Mouse (Mus musculus): ENCODE data around the gene Ambra1. TPM values are rescaled to one million over a fixed set of nuclear protein-coding genes. Genes with fewer than 3 reads are reported as not detected.

Ambra1 gene
- 19.9 and 20.1 TPM in 2 replicates for polyA plus RNA-seq (2014; fragmentation: Nextera tagmentation; extraction: Ambion mirVana)

GRCm38 (mm10) chr2:91729971-91730821 lies at the start of gene Ambra1:
Ambra1 (plus strand) TSS chr2:91730134.
- Histone ChIP-seq H3K27me3 (ENCODE audit: control insufficient read depth, insufficient read depth, low read length) (no peaks in the 10 kb centered on the region), H3K9ac (ENCODE audit: low read length) (peak within 1 kb of the TSS; percentile 94), H3K9me3 (ENCODE audit: control insufficient read depth, low read length) (no peaks in the 10 kb centered on the region), H3K4me3 (ENCODE audit: low read depth, low read length) (peak within 1 kb of the TSS; percentile 100), H3K27ac (ENCODE audit: low read depth, low read length) (peak within 1 kb of the TSS; percentile 91), H3K4me2 (ENCODE audit: low read depth, low read length, severe bottlenecking) (peak within 1 kb of the TSS; percentile 53), H3K36me3 (ENCODE audit: control insufficient read depth, insufficient read depth, low read length) (no peaks in the 10 kb centered on the region), H3K4me1 (replicated peaks; ENCODE audit: control insufficient read depth, insufficient read depth, low read length) (no peaks in the 10 kb centered on the region)
- ATAC-seq (replicated peaks; ENCODE audit: low FRiP score), result peak; percentile 88
- peak; percentile 90 for DNase-seq (ENCODE audit: low spot score)
- under 1% methylated on average over 67 of the region's 68 CpGs for WGBS

- no peak overlapping the region for H3K9ac ChIP-seq (ENCODE audit: low read length)
- DNase-seq (ENCODE audit: low spot score), result no peak
- no peak overlapping the region for H3K4me2 ChIP-seq (ENCODE audit: low read depth, low read length, severe bottlenecking)
- H3K27ac ChIP-seq (ENCODE audit: low read depth, low read length), result no peak overlapping the region
- WGBS, result 58% methylated on average over 4 of the region's 4 CpGs
- H3K4me1 ChIP-seq (replicated peaks; ENCODE audit: control insufficient read depth, insufficient read depth, low read length), result no peaks in the 10 kb centered on the region
- H3K27me3 ChIP-seq (ENCODE audit: control insufficient read depth, insufficient read depth, low read length), result no peaks in the 10 kb centered on the region
- H3K9me3 ChIP-seq (ENCODE audit: control insufficient read depth, low read length), result no peaks in the 10 kb centered on the region
- no peaks in the 10 kb centered on the region for H3K36me3 ChIP-seq (ENCODE audit: control insufficient read depth, insufficient read depth, low read length)
- no peak overlapping the region for H3K4me3 ChIP-seq (ENCODE audit: low read depth, low read length)
- ATAC-seq (replicated peaks; ENCODE audit: low FRiP score), result no peak
These were observed 47.1 kb upstream of the Ambra1 start for GRCm38 (mm10) chr2:91682850-91683249.

GRCm38 (mm10) chr2:91683919-91684318 lies 46.0 kb upstream of the Ambra1 start:
- no peaks in the 10 kb centered on the region for H3K36me3 ChIP-seq (ENCODE audit: control insufficient read depth, insufficient read depth, low read length)
- no peaks in the 10 kb centered on the region for H3K4me1 ChIP-seq (replicated peaks; ENCODE audit: control insufficient read depth, insufficient read depth, low read length)
- H3K9ac ChIP-seq (ENCODE audit: low read length), result no peak overlapping the region
- ATAC-seq (replicated peaks; ENCODE audit: low FRiP score), result no peak
- no peak overlapping the region for H3K27ac ChIP-seq (ENCODE audit: low read depth, low read length)
- no peaks in the 10 kb centered on the region for H3K27me3 ChIP-seq (ENCODE audit: control insufficient read depth, insufficient read depth, low read length)
- 83% methylated on average over 8 of the region's 8 CpGs for WGBS
- DNase-seq (ENCODE audit: low spot score), result no peak
- H3K9me3 ChIP-seq (ENCODE audit: control insufficient read depth, low read length), result no peaks in the 10 kb centered on the region
- H3K4me2 ChIP-seq (ENCODE audit: low read depth, low read length, severe bottlenecking), result no peak overlapping the region
- no peak overlapping the region for H3K4me3 ChIP-seq (ENCODE audit: low read depth, low read length)

- WGBS, result 88% methylated on average over 7 of the region's 7 CpGs
- Histone ChIP-seq H3K27me3 (ENCODE audit: control insufficient read depth, insufficient read depth, low read length) (no peaks in the 10 kb centered on the region), H3K4me2 (ENCODE audit: low read depth, low read length, severe bottlenecking) (no peak overlapping the region), H3K4me1 (replicated peaks; ENCODE audit: control insufficient read depth, insufficient read depth, low read length) (no peaks in the 10 kb centered on the region), H3K27ac (ENCODE audit: low read depth, low read length) (no peak overlapping the region), H3K9ac (ENCODE audit: low read length) (no peak overlapping the region), H3K9me3 (ENCODE audit: control insufficient read depth, low read length) (no peaks in the 10 kb centered on the region), H3K4me3 (ENCODE audit: low read depth, low read length) (no peak overlapping the region), H3K36me3 (ENCODE audit: control insufficient read depth, insufficient read depth, low read length) (no peaks in the 10 kb centered on the region)
- DNase-seq (ENCODE audit: low spot score) (no peak), ATAC-seq (replicated peaks; ENCODE audit: low FRiP score) (no peak)
These were observed 40.5 kb upstream of the Ambra1 start for GRCm38 (mm10) chr2:91689452-91689851.

GRCm38 (mm10) chr2:91695436-91696224 lies 34.3 kb upstream of the Ambra1 start:
- H3K4me1 ChIP-seq (replicated peaks; ENCODE audit: control insufficient read depth, insufficient read depth, low read length), result no peaks in the 10 kb centered on the region
- WGBS, result 91% methylated on average over 10 of the region's 10 CpGs
- H3K9me3 ChIP-seq (ENCODE audit: control insufficient read depth, low read length), result no peaks in the 10 kb centered on the region
- no peak overlapping the region for H3K4me3 ChIP-seq (ENCODE audit: low read depth, low read length)
- ATAC-seq (replicated peaks; ENCODE audit: low FRiP score), result no peak
- no peak overlapping the region for H3K9ac ChIP-seq (ENCODE audit: low read length)
- no peak for DNase-seq (ENCODE audit: low spot score)
- no peaks in the 10 kb centered on the region for H3K27me3 ChIP-seq (ENCODE audit: control insufficient read depth, insufficient read depth, low read length)
- H3K4me2 ChIP-seq (ENCODE audit: low read depth, low read length, severe bottlenecking), result no peak overlapping the region
- no peaks in the 10 kb centered on the region for H3K36me3 ChIP-seq (ENCODE audit: control insufficient read depth, insufficient read depth, low read length)
- no peak overlapping the region for H3K27ac ChIP-seq (ENCODE audit: low read depth, low read length)

- Histone ChIP-seq H3K4me2 (ENCODE audit: low read depth, low read length, severe bottlenecking) (no peak overlapping the region), H3K4me3 (ENCODE audit: low read depth, low read length) (no peak overlapping the region), H3K27ac (ENCODE audit: low read depth, low read length) (no peak overlapping the region), H3K27me3 (ENCODE audit: control insufficient read depth, insufficient read depth, low read length) (no peaks in the 10 kb centered on the region), H3K36me3 (ENCODE audit: control insufficient read depth, insufficient read depth, low read length) (no peaks in the 10 kb centered on the region), H3K9ac (ENCODE audit: low read length) (no peak overlapping the region), H3K4me1 (replicated peaks; ENCODE audit: control insufficient read depth, insufficient read depth, low read length) (no peaks in the 10 kb centered on the region), H3K9me3 (ENCODE audit: control insufficient read depth, low read length) (no peaks in the 10 kb centered on the region)
- ATAC-seq (replicated peaks; ENCODE audit: low FRiP score), result no peak
- DNase-seq (ENCODE audit: low spot score), result no peak
- 87% methylated on average over 1 of the region's 1 CpGs for WGBS
These were observed 33.7 kb upstream of the Ambra1 start for GRCm38 (mm10) chr2:91696225-91696590.

- no peak for DNase-seq (ENCODE audit: low spot score)
- Histone ChIP-seq H3K9me3 (ENCODE audit: control insufficient read depth, low read length) (no peaks in the 10 kb centered on the region), H3K27ac (ENCODE audit: low read depth, low read length) (no peak overlapping the region), H3K4me2 (ENCODE audit: low read depth, low read length, severe bottlenecking) (no peak overlapping the region), H3K27me3 (ENCODE audit: control insufficient read depth, insufficient read depth, low read length) (no peaks in the 10 kb centered on the region), H3K36me3 (ENCODE audit: control insufficient read depth, insufficient read depth, low read length) (no peaks in the 10 kb centered on the region), H3K4me1 (replicated peaks; ENCODE audit: control insufficient read depth, insufficient read depth, low read length) (no peaks in the 10 kb centered on the region), H3K9ac (ENCODE audit: low read length) (no peak overlapping the region), H3K4me3 (ENCODE audit: low read depth, low read length) (no peak overlapping the region)
- 73% methylated on average over 1 of the region's 1 CpGs for WGBS
- no peak for ATAC-seq (replicated peaks; ENCODE audit: low FRiP score)
These were observed 30.7 kb upstream of the Ambra1 start for GRCm38 (mm10) chr2:91699225-91699624.

GRCm38 (mm10) chr2:91701366-91701765 lies 28.6 kb upstream of the Ambra1 start:
- Histone ChIP-seq H3K4me1 (replicated peaks; ENCODE audit: control insufficient read depth, insufficient read depth, low read length) (no peaks in the 10 kb centered on the region), H3K27ac (ENCODE audit: low read depth, low read length) (no peak overlapping the region), H3K9me3 (ENCODE audit: control insufficient read depth, low read length) (no peaks in the 10 kb centered on the region), H3K9ac (ENCODE audit: low read length) (no peak overlapping the region), H3K27me3 (ENCODE audit: control insufficient read depth, insufficient read depth, low read length) (no peaks in the 10 kb centered on the region), H3K4me2 (ENCODE audit: low read depth, low read length, severe bottlenecking) (no peak overlapping the region), H3K36me3 (ENCODE audit: control insufficient read depth, insufficient read depth, low read length) (no peaks in the 10 kb centered on the region), H3K4me3 (ENCODE audit: low read depth, low read length) (no peak overlapping the region)
- no peak for DNase-seq (ENCODE audit: low spot score)
- ATAC-seq (replicated peaks; ENCODE audit: low FRiP score), result no peak
- whole genome bisulfite sequencing, result 89% methylated on average over 2 of the region's 2 CpGs
